Mouse (Mus musculus): Measurements from ENCODE around the gene Mobp. TPM values are rescaled to one million over a fixed set of nuclear protein-coding genes. Genes with fewer than 3 reads are reported as not detected.
A peak's percentile ranks its signal among the peaks of the same experiment; 100 is the strongest.
"Not testable (repeated sequence)": the region's sequence is repeated elsewhere in the genome, so short reads cannot be mapped to it uniquely, and the experiment has no call there.

The Mobp gene
- 0.11 and 0.14 TPM in 2 replicates for polyA plus RNA-seq (2015; fragmentation: Nextera tagmentation; extraction: Ambion mirVana)

- Histone ChIP-seq H3K27me3 (replicated peaks) (no peaks in the 10 kb centered on the region), H3K27ac (no peak within 1 kb of the TSS), H3K4me3 (replicated peaks) (no peak within 1 kb of the TSS), H3K36me3 (no peaks in the 10 kb centered on the region), H3K4me1 (replicated peaks) (no peaks in the 10 kb centered on the region), H3K9ac (no peak within 1 kb of the TSS), H3K4me2 (replicated peaks) (no peak within 1 kb of the TSS), H3K9me3 (no peaks in the 10 kb centered on the region)
- ATAC-seq, result no peak
- WGBS, result 80% methylated on average over 11 of the region's 11 CpGs
These were observed at the start of gene Mobp for GRCm38 (mm10) chr9:120149222-120149828. Mobp (plus strand) TSS chr9:120149707.

- WGBS, result 93% methylated on average over 2 of the region's 2 CpGs
- no peak for ATAC-seq
- no peak overlapping the region for H3K4me3 ChIP-seq (replicated peaks)
- no peak overlapping the region for H3K4me2 ChIP-seq (replicated peaks)
- no peak overlapping the region for H3K9ac ChIP-seq
- H3K27me3 ChIP-seq (replicated peaks), result no peaks in the 10 kb centered on the region
- H3K36me3 ChIP-seq, result no peaks in the 10 kb centered on the region
- H3K4me1 ChIP-seq (replicated peaks), result no peaks in the 10 kb centered on the region
- H3K9me3 ChIP-seq, result no peaks in the 10 kb centered on the region
- no peak overlapping the region for H3K27ac ChIP-seq
These were observed 48.3 kb upstream of the Mobp start for GRCm38 (mm10) chr9:120101165-120101564.

GRCm38 (mm10) chr9:120108953-120109352 is 40.6 kb upstream of the Mobp start:
- whole genome bisulfite sequencing, result 94% methylated on average over 12 of the region's 12 CpGs
- H3K27me3 ChIP-seq (replicated peaks); H3K4me3 ChIP-seq (replicated peaks); H3K9me3 ChIP-seq; H3K4me2 ChIP-seq (replicated peaks); H3K4me1 ChIP-seq (replicated peaks); ATAC-seq; H3K9ac ChIP-seq; H3K36me3 ChIP-seq; H3K27ac ChIP-seq: not testable (repeated sequence)

GRCm38 (mm10) chr9:120110211-120111018 is 39.1 kb upstream of the Mobp start, which contains the start of gene Slc25a38:
Slc25a38 (plus strand) TSS chr9:120110374.
- peak within 1 kb of the TSS; percentile 76 for H3K9ac ChIP-seq
- peak within 1 kb of the TSS; percentile 83 for H3K4me3 ChIP-seq (replicated peaks)
- peaks cover 5% of the 10 kb centered on the region for H3K4me1 ChIP-seq (replicated peaks)
- peak; percentile 97 for ATAC-seq
- H3K36me3 ChIP-seq, result no peaks in the 10 kb centered on the region
- H3K9me3 ChIP-seq, result no peaks in the 10 kb centered on the region
- under 1% methylated on average over 62 of the region's 62 CpGs for WGBS
- H3K4me2 ChIP-seq (replicated peaks), result peak within 1 kb of the TSS; percentile 73
- H3K27me3 ChIP-seq (replicated peaks), result no peaks in the 10 kb centered on the region
- peak within 1 kb of the TSS; percentile 97 for H3K27ac ChIP-seq

- ATAC-seq, result no peak
- no peaks in the 10 kb centered on the region for H3K9me3 ChIP-seq
- H3K36me3 ChIP-seq, result no peaks in the 10 kb centered on the region
- H3K4me3 ChIP-seq (replicated peaks), result peak overlapping the region; percentile 83
- H3K4me2 ChIP-seq (replicated peaks), result peak overlapping the region; percentile 73
- H3K4me1 ChIP-seq (replicated peaks), result peaks cover 7% of the 10 kb centered on the region
- 72% methylated on average over 15 of the region's 15 CpGs for WGBS
- peak overlapping the region; percentile 76; the same call in 1 of the 2 replicates for H3K9ac ChIP-seq
- H3K27ac ChIP-seq, result peak overlapping the region; percentile 97
- no peaks in the 10 kb centered on the region for H3K27me3 ChIP-seq (replicated peaks)
These were observed 38.2 kb upstream of the Mobp start for GRCm38 (mm10) chr9:120111156-120111945.

GRCm38 (mm10) chr9:120112472-120112871 is 37.0 kb upstream of the Mobp start:
- WGBS, result 90% methylated on average over 6 of the region's 6 CpGs
- Histone ChIP-seq H3K27ac (no peak overlapping the region), H3K4me1 (replicated peaks) (peaks cover 7% of the 10 kb centered on the region), H3K4me2 (replicated peaks) (no peak overlapping the region), H3K9me3 (no peaks in the 10 kb centered on the region), H3K4me3 (replicated peaks) (no peak overlapping the region), H3K27me3 (replicated peaks) (no peaks in the 10 kb centered on the region), H3K9ac (no peak overlapping the region), H3K36me3 (0 out of 2 replicates have a peak, but pooled peaks cover 2% of the 10 kb centered on the region)
- ATAC-seq, result no peak

DNA sequence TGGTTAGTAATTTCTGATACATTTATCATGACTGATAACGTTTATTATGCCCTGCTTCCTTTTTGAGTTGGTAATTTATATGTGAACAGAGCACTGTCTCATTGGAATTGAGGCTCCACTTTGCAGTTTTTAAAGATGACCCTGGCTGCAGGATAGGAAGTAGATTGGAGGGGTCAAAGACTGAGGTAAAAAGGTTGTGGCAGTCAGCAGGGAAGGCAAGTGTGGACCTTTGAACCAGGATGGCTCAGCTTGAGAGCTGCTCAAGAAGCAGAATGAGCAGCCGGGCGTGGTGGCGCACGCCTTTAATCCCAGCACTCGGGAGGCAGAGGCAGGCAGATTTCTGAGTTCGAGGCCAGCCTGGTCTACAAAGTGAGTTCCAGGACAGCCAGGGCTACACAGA is 36.1 kb upstream of the Mobp start:
- Histone ChIP-seq H3K4me1 (replicated peaks) (peaks cover 7% of the 10 kb centered on the region), H3K9ac (no peak overlapping the region)

GRCm38 (mm10) chr9:120114051-120114788 is 35.3 kb upstream of the Mobp start:
- 0 out of 2 replicates have a peak, but pooled peaks cover 5% of the 10 kb centered on the region for H3K36me3 ChIP-seq

More for the DNA sequence above, 36.1 kb upstream of the Mobp start:
- Histone ChIP-seq H3K4me2 (replicated peaks) (no peak overlapping the region), H3K36me3 (0 out of 2 replicates have a peak, but pooled peaks cover 5% of the 10 kb centered on the region), H3K27me3 (replicated peaks) (no peaks in the 10 kb centered on the region), H3K4me3 (replicated peaks) (no peak overlapping the region), H3K27ac (no peak overlapping the region), H3K9me3 (no peaks in the 10 kb centered on the region)
- whole genome bisulfite sequencing, result 87% methylated on average over 7 of the region's 7 CpGs
- ATAC-seq, result no peak

DNA sequence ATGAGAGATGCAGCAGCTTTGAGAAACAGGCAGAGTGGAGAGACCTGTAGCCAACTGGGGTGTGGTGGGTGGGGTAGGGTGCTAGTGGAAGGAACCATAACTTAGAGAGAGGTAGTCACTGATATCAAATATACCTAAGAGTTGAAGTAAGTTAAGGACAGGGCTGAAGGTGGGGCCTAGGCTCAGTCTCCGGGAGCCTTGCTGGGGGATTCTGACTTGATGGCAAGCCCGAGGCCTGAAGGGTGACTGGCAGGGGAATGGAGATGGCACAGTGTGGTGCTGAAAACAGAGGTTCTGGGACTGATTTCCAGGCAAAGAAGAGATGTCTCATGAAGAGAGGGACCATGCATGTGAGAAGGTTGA is 34.7 kb upstream of the Mobp start:
- H3K36me3 ChIP-seq, result peaks cover 10% of the 10 kb centered on the region; the same call in 1 of the 2 replicates
- no peak overlapping the region for H3K9ac ChIP-seq
- H3K27ac ChIP-seq, result no peak overlapping the region
- H3K27me3 ChIP-seq (replicated peaks), result no peaks in the 10 kb centered on the region
- peaks cover 7% of the 10 kb centered on the region for H3K4me1 ChIP-seq (replicated peaks)
- H3K4me2 ChIP-seq (replicated peaks), result no peak overlapping the region
- no peak overlapping the region for H3K4me3 ChIP-seq (replicated peaks)
- WGBS, result 91% methylated on average over 2 of the region's 2 CpGs
- no peak for ATAC-seq
- H3K9me3 ChIP-seq, result no peaks in the 10 kb centered on the region

More at GRCm38 (mm10) chr9:120114051-120114788, 35.3 kb upstream of the Mobp start:
- no peaks in the 10 kb centered on the region for H3K27me3 ChIP-seq (replicated peaks)
- H3K27ac ChIP-seq, result no peak overlapping the region
- peaks cover 7% of the 10 kb centered on the region for H3K4me1 ChIP-seq (replicated peaks)
- H3K9me3 ChIP-seq, result no peaks in the 10 kb centered on the region
- H3K4me3 ChIP-seq (replicated peaks), result no peak overlapping the region
- 85% methylated on average over 17 of the region's 17 CpGs for WGBS
- H3K9ac ChIP-seq, result no peak overlapping the region
- no peak for ATAC-seq
- H3K4me2 ChIP-seq (replicated peaks), result no peak overlapping the region

DNA sequence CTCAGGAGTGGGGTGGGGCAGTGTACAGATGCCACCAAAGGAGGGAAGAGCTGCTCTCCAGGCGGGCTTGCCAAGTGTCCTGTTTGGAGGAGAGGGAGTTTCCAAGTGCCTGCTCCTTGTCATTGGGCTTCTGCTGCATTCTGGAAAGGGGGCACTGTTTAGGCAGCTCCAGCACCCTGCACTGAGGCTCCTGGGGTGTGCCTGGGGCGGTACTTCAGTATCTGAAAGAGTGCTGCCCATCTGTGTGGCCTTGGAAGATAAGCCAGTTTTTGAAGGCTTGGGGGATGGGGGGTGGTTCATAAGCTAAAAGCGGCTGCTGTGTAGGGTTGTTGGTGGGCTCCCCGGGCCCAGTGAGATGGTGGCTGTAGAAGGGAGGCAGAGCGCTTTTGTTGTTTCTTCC is 33.9 kb upstream of the Mobp start:
- H3K36me3 ChIP-seq, result peaks cover 10% of the 10 kb centered on the region; the same call in 1 of the 2 replicates
- peak; percentile 66 for ATAC-seq
- H3K4me3 ChIP-seq (replicated peaks), result no peak overlapping the region
- H3K27ac ChIP-seq, result peak overlapping the region; percentile 22; the same call in 1 of the 2 replicates
- 69% methylated on average over 5 of the region's 5 CpGs for WGBS
- H3K9me3 ChIP-seq, result no peaks in the 10 kb centered on the region
- no peak overlapping the region; the same call in 1 of the 2 replicates for H3K9ac ChIP-seq
- H3K27me3 ChIP-seq (replicated peaks), result no peaks in the 10 kb centered on the region
- peaks cover 7% of the 10 kb centered on the region for H3K4me1 ChIP-seq (replicated peaks)
- H3K4me2 ChIP-seq (replicated peaks), result peak overlapping the region; percentile 14; the same call in 1 of the 2 replicates

GRCm38 (mm10) chr9:120116184-120116624 is 33.3 kb upstream of the Mobp start:
- 60% methylated on average over 8 of the region's 8 CpGs for WGBS
- Histone ChIP-seq H3K36me3 (peaks cover 10% of the 10 kb centered on the region; the same call in 1 of the 2 replicates), H3K27ac (0 out of 2 replicates have a peak overlapping the region, but pooled peaks have one; percentile 32), H3K4me3 (replicated peaks) (no peak overlapping the region), H3K4me1 (replicated peaks) (peaks cover 4% of the 10 kb centered on the region), H3K9me3 (no peaks in the 10 kb centered on the region), H3K9ac (no peak overlapping the region), H3K27me3 (replicated peaks) (no peaks in the 10 kb centered on the region), H3K4me2 (replicated peaks) (peak overlapping the region; percentile 1; the same call in 1 of the 2 replicates)
- ATAC-seq, result peak; percentile 66
